Mouse (Mus musculus): ENCODE measurements around the gene Rock2. TPM values are rescaled to one million over a fixed set of nuclear protein-coding genes. Genes with fewer than 3 reads are reported as not detected.
A peak's percentile ranks its signal among the peaks of the same experiment; 100 is the strongest.

Gene Rock2
- polyA plus RNA-seq, 1 experiment = 1.0 TPM

DNA sequence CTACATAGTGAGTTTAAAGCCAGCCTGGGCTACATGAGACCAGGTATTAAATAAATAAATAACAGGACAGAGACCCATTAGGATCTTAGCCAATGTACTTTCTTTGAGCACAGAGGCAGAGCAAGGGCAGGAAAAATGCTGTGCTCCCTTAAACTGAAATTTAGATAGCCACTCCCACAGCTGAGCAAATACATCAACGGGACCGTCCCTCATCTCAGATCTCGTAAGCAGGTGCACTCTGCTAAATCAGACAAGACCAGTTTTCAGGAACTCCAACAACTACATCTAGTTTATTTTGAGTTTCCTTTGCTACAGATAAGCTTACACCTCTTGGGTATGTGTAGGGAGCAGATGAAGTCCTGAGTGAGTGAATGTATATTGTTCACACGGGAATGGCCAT lies 36.6 kb upstream of the Rock2 start:
- Histone ChIP-seq H3K9me3 (peaks cover 5% of the 10 kb centered on the region), H3K4me1 (peaks cover 13% of the 10 kb centered on the region), H3K4me3 (replicated peaks) (no peak overlapping the region), H3K36me3 (replicated peaks; ENCODE audit: low read length) (no peaks in the 10 kb centered on the region), H3K27me3 (replicated peaks) (peaks cover 28% of the 10 kb centered on the region)
- TF ChIP-seq GATA1 (IDR thresholded peaks at IDR 0.05; ENCODE audit: borderline replicate concordance, low read length) (no peak), FLI1 (IDR thresholded peaks at IDR 0.05; ENCODE audit: low read length) (no peak)

DNA sequence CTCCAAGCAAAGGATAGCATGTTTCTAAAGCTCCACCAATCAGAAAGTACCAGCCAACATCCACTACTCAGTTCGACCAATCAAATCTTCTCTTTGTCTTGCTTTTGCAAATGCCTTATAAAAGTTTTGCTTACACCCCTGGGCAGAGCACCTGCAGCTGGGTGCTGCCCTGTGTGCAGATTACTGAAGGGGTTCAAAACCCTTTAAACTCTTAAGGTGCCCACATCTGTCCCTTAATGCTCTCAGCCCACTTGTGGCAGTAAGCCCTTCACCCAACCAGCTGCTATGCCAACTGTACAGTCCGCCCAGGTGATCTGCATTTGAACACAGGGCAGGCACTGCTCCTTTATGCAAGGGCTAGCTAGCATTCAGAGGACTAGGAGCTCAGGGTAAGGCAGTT lies 34.9 kb upstream of the Rock2 start:
- Histone ChIP-seq H3K4me1 (no peaks in the 10 kb centered on the region), H3K4me3 (replicated peaks) (no peak overlapping the region), H3K9me3 (peaks cover 5% of the 10 kb centered on the region), H3K36me3 (replicated peaks; ENCODE audit: low read length) (no peaks in the 10 kb centered on the region), H3K27me3 (replicated peaks) (peaks cover 28% of the 10 kb centered on the region)
- no peak for TF ChIP-seq GATA1 (IDR thresholded peaks at IDR 0.05; ENCODE audit: borderline replicate concordance, low read length)
- no peak for TF ChIP-seq FLI1 (IDR thresholded peaks at IDR 0.05; ENCODE audit: low read length)

DNA sequence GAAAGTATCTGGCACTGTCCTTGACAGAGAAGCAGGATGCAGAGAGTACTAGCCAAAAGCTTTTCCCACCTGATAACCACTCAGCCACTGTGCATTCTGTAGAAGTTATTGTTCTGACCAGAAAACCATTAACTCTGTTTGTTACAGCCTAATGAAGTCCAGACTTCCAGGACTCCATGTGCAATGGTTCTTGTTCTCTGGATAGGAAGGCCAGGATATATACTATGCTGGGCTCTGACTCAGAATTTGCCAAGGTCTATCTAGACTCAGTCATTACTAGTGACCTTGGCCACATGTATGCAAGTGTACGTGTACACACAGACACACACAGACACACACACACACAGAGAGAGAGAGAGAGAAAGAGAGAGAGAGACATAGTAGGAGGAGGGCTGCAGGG lies 34.2 kb upstream of the Rock2 start:
- H3K4me3 ChIP-seq (replicated peaks) = no peak overlapping the region
- no peaks in the 10 kb centered on the region for H3K4me1 ChIP-seq
- H3K9me3 ChIP-seq = peaks cover 5% of the 10 kb centered on the region
- H3K36me3 ChIP-seq (replicated peaks; ENCODE audit: low read length) = no peaks in the 10 kb centered on the region
- peaks cover 28% of the 10 kb centered on the region for H3K27me3 ChIP-seq (replicated peaks)
- TF ChIP-seq FLI1 (IDR thresholded peaks at IDR 0.05; ENCODE audit: low read length) (no peak), GATA1 (IDR thresholded peaks at IDR 0.05; ENCODE audit: borderline replicate concordance, low read length) (no peak)

GRCm38 (mm10) chr12:16860961-16861360 lies 33.7 kb upstream of the Rock2 start:
- H3K9me3 ChIP-seq = peaks cover 5% of the 10 kb centered on the region
- TF ChIP-seq GATA1 (IDR thresholded peaks at IDR 0.05; ENCODE audit: borderline replicate concordance, low read length) (no peak), FLI1 (IDR thresholded peaks at IDR 0.05; ENCODE audit: low read length) (no peak)

GRCm38 (mm10) chr12:16864477-16864876 lies 30.2 kb upstream of the Rock2 start:
- Histone ChIP-seq H3K9me3 (no peaks in the 10 kb centered on the region), H3K36me3 (replicated peaks; ENCODE audit: low read length) (no peaks in the 10 kb centered on the region), H3K4me3 (replicated peaks) (no peak overlapping the region), H3K4me1 (peaks cover 24% of the 10 kb centered on the region), H3K27me3 (replicated peaks) (peaks cover 23% of the 10 kb centered on the region)
- TF ChIP-seq GATA1 (IDR thresholded peaks at IDR 0.05; ENCODE audit: borderline replicate concordance, low read length) = no peak
- no peak for TF ChIP-seq FLI1 (IDR thresholded peaks at IDR 0.05; ENCODE audit: low read length)

More at GRCm38 (mm10) chr12:16860961-16861360, 33.7 kb upstream of the Rock2 start:
- no peaks in the 10 kb centered on the region for H3K36me3 ChIP-seq (replicated peaks; ENCODE audit: low read length)
- peaks cover 26% of the 10 kb centered on the region for H3K27me3 ChIP-seq (replicated peaks)
- H3K4me3 ChIP-seq (replicated peaks) = no peak overlapping the region
- peaks cover 4% of the 10 kb centered on the region for H3K4me1 ChIP-seq

DNA sequence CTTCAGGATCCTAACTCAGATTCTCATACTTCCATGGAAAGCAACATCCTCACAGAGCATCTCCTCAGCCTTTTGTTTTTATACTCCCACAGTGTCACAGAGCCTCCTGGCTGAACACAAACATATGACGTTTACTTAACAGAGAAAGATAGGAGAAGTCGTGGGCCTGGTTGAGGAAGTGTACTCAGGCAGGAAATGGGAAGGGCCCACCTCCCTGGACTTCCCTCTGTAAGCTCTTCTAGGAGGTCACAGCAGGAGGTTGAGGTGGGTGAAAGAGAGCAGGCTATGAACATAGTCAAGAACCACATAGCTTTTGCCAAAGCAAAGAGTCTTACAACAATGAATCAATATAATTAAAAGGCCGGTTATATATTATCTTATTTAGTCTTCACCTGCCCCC lies 28.8 kb upstream of the Rock2 start:
- Histone ChIP-seq H3K4me3 (replicated peaks) (no peak overlapping the region), H3K4me1 (peaks cover 37% of the 10 kb centered on the region), H3K36me3 (replicated peaks; ENCODE audit: low read length) (no peaks in the 10 kb centered on the region), H3K9me3 (no peaks in the 10 kb centered on the region), H3K27me3 (replicated peaks) (peaks cover 20% of the 10 kb centered on the region)
- no peak for TF ChIP-seq GATA1 (IDR thresholded peaks at IDR 0.05; ENCODE audit: borderline replicate concordance, low read length)
- no peak for TF ChIP-seq FLI1 (IDR thresholded peaks at IDR 0.05; ENCODE audit: low read length)

DNA sequence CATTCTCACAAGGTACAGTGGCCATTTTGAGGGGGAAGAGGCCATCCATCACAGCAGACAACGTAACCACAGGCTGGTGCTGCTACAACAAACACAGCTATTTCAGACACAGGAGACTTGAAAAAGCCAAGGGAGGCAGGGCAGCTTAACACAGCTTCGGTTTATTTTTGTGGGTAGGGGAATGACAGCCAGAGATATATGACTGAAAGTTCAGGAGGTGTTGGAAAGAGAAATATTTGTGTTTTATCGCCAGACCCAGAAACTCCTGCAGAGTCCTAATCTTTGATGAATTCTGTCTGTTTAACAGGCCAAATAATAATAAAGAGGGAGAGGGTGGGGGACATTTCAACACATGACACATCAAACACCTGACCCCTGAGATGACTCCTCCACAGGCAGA lies 28.2 kb upstream of the Rock2 start:
- no peak for TF ChIP-seq FLI1 (IDR thresholded peaks at IDR 0.05; ENCODE audit: low read length)
- TF ChIP-seq GATA1 (IDR thresholded peaks at IDR 0.05; ENCODE audit: borderline replicate concordance, low read length) = no peak
- peaks cover 20% of the 10 kb centered on the region for H3K27me3 ChIP-seq (replicated peaks)
- H3K4me1 ChIP-seq = peaks cover 43% of the 10 kb centered on the region
- H3K36me3 ChIP-seq (replicated peaks; ENCODE audit: low read length) = no peaks in the 10 kb centered on the region
- H3K4me3 ChIP-seq (replicated peaks) = peak overlapping the region; percentile 71
- 0 out of 2 replicates have a peak, but pooled peaks cover 2% of the 10 kb centered on the region for H3K9me3 ChIP-seq

DNA sequence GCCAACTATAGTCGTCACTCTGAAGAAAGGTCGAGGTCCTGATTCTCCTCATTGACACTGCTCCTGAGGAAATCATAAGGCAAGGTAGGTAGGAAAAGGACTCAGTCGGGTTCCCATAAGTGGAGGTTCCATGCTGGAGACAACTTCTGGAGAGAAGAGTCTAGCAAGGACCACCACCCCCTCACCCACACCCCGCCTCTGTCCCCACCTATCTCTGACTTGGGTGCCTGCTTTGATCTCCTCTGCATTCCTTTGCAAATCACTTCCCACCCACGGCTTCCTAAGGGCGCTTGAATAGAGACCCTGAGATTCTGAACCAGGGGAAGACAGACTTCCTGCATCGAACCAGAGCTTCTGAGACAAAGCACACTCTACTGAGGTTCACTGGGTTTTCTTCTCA lies 27.4 kb upstream of the Rock2 start:
- no peak overlapping the region for H3K4me3 ChIP-seq (replicated peaks)
- 0 out of 2 replicates have a peak, but pooled peaks cover 2% of the 10 kb centered on the region for H3K9me3 ChIP-seq
- peaks cover 44% of the 10 kb centered on the region for H3K4me1 ChIP-seq
- peaks cover 20% of the 10 kb centered on the region for H3K27me3 ChIP-seq (replicated peaks)
- no peak for TF ChIP-seq FLI1 (IDR thresholded peaks at IDR 0.05; ENCODE audit: low read length)
- TF ChIP-seq GATA1 (IDR thresholded peaks at IDR 0.05; ENCODE audit: borderline replicate concordance, low read length) = no peak
- H3K36me3 ChIP-seq (replicated peaks; ENCODE audit: low read length) = no peaks in the 10 kb centered on the region

- Histone ChIP-seq H3K4me1 (peaks cover 53% of the 10 kb centered on the region), H3K4me3 (replicated peaks) (no peak overlapping the region), H3K36me3 (replicated peaks; ENCODE audit: low read length) (no peaks in the 10 kb centered on the region), H3K27me3 (replicated peaks) (peaks cover 20% of the 10 kb centered on the region), H3K9me3 (0 out of 2 replicates have a peak, but pooled peaks cover 2% of the 10 kb centered on the region)
- TF ChIP-seq GATA1 (IDR thresholded peaks at IDR 0.05; ENCODE audit: borderline replicate concordance, low read length) (no peak), FLI1 (IDR thresholded peaks at IDR 0.05; ENCODE audit: low read length) (no peak)
These were observed 26.1 kb upstream of the Rock2 start for GRCm38 (mm10) chr12:16868618-16869017.

DNA sequence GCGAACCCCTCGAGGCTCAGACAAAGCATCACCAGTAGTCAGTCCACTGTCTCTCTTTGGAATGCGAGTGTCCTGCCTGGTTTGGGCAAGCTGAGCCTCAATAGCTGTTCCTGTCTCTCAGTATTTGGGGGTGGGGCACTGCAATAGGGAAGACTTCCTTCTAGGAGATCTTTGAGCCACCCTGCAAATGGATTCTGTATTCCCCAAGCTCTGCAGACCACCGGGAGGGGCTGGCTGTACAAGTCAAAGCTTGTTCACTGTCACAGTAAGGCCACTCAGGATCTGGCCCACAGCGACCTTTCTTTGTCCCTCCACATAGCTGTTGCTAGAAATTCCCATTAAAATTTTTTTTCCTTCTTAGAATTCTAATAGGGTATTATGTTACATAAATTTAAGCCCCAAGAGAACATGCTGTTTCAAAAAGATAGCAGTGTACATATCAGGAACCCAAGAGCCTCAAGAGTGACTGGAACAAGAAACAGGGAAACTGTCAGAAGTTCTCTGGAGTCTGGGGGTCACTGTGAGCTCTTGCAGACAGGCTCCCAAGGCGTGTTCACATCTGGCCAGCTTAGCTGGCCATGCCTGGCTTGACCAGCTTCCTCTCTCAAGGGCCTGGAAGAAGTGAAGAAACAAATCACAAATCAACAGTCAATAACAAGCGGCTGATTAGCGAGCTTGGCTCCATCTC lies 25.5 kb upstream of the Rock2 start:
- no peak overlapping the region for H3K4me3 ChIP-seq (replicated peaks)
- H3K36me3 ChIP-seq (replicated peaks; ENCODE audit: low read length) = no peaks in the 10 kb centered on the region
- no peak for TF ChIP-seq GATA1 (IDR thresholded peaks at IDR 0.05; ENCODE audit: borderline replicate concordance, low read length)
- no peak for TF ChIP-seq FLI1 (IDR thresholded peaks at IDR 0.05; ENCODE audit: low read length)
- 0 out of 2 replicates have a peak, but pooled peaks cover 2% of the 10 kb centered on the region for H3K9me3 ChIP-seq
- peaks cover 59% of the 10 kb centered on the region for H3K4me1 ChIP-seq
- peaks cover 22% of the 10 kb centered on the region for H3K27me3 ChIP-seq (replicated peaks)
